Mouse (Mus musculus) telencephalon, adult 2 months (tissue): ENCODE data around the gene Ccdc9.

ENCODE experiments used
- DNase-seq: peaks from one replicate; pipeline ENCODE4 v3.0.0-alpha.2; 2011; ENCODE audit warnings: low read depth, low spot score

Gene Ccdc9

DNA sequence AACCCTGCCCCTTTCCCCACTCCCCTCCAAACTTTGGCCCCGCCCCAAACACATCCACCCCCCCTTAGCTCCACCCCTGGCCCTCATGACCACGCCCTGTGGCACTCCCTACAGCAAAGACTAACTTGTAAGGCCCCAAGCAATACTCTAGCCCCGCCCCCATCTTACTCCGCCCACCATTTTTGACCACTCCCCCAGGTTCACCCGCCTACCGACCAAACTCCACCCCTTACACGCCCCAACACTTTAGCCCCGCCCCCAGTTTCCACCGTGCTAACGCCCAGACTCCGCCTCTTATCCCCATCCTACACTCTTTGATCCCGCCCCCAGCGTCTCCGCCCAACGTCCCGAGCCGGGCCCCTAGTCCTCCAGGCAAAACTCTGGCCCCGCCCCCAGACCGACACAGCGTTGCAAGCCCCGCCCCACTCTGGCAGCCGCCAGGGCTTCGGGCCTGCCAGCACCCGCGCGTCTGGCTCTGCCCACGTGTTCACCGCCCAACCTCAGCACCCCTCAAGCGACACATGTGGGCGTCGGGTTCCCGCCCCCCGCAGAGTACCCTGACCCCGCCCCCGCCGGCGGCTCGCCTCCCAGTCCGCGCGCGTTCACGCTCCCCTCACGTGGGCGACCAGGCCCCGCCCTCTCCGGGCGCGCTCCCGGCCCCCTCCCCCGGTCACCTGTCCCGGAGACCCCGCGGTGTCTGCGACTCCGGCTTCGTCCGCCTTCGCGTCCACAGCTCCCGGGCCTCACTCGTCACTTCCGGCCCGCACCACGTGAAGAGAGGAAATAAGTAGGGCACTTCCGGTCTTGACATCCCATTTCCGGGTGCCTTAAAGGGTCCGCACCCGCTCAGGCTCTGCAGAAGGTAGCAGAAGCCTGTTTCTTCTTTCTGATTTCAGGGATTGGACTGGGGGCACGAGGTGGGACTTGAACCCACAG is at the start of gene Ccdc9:
Gene Ccdc9, minus strand, starts transcription at position 770 of the 936 bp plus-strand sequence.
- peak; percentile 96 for DNase-seq

GRCm38 (mm10) chr7:16329146-16329545 is 42.6 kb upstream of the Ccdc9 start:
- DNase-seq, result no peak

DNA sequence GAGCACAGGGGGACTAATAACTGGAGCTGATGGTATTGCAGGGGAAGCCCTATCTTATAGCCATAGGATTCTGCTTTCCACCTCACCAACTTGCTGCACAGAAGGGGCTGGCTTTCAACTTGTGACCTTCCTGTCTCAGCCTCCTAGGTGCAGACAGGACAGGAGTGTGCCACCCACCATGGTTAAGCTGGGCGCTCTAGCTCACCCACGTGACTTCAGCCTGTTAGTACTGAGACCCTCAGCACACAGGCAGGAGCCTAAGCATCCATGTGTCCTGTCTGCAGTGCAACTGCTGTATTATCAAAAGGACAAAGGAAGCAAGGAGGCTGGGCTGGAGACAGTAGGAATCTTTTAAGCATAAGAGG is 40.0 kb upstream of the Ccdc9 start:
- DNase-seq, result no peak

DNA sequence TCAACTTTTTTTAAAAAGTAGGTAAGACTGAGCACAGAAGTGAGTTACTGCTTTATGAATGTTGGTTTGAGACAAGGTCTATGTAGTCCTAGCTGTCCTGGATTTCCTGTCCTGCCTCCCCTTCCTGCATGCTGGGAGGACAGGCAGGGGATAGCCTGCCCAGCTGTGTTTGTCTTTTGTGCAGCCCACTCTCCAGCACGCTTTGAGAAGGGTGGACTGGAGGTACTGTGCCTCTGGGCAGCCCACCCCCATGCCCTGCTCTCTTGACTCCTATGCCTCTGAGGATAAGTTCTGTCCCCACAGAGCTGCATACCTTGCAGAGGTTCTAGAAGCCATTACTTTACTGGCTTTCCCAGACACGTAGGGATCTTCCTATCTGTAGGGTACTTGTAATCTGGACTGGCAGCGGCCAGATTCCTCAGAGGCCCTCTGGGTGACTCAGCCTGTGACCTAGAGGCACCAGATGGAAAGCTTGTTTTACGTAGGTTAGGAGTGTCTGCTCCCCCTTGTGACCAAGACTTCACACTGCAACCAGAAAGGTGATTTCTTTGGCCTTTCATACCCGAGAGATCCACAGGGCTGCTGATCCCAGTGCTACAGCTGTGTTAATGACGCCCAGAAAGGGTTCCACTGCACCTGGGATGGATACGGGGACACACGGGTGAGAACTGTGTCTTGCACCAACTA is 39.5 kb upstream of the Ccdc9 start:
- peak; percentile 38 for DNase-seq

- DNase-seq, result no peak
These were observed 38.1 kb upstream of the Ccdc9 start for GRCm38 (mm10) chr7:16324661-16325060.

DNA sequence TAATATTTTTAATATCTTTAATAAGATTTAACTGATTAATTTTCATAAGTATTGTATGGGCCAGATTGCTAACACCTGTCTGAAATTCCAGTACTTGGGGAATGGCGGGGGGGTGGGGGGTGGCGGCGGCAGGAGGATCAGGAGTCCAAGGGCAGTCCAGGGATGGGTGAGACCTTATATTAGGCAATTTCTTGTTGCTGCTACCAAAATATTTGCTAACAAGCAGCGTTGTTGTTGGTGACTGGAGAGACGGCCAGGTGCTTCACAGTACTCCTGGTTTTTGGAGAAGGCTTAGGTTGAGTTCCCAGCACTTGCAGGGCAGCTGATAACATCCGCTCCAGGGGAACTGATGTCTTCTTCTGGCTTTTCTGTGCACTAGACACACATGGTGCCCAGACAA is 33.9 kb upstream of the Ccdc9 start:
- no peak for DNase-seq

DNA sequence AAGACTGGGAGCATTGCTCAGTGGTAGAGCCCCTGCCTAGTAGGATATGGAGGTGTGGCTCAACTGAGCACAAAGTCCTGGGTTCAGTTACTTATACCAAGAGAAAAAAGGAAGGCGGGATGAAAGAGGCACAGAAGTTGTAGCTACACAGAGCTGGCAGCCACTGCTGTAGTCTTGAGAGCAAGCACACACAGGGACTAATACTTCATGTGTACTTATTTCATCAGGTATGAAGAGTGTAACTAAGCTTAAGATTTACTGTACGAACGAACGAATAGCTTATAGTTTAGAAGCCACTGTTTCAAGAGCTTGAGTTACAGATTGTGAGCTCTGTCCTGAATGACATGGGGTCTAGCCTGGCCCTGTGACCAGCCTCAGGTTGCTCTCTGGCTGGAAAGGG is 32.6 kb upstream of the Ccdc9 start:
- DNase-seq, result no peak

DNA sequence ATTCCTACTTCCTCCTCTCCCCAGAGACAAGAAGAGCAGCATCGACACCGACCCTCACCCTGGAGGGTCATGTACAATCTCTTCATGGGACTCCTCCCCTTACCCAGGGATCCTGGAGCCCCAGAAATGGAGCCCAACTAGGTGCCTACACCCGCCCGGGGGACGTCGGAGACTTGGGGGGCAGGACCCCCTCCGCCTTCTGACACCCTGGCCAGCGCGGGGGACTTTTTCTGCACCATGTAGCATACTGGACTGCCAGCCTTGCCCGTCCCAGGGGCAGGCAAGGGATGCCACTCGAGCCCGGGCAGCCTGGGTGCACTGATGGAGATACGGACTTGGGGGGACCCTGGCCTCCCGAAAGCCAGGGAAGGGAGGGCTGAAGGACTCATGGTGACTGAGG is 30.5 kb upstream of the Ccdc9 start:
- DNase-seq, result no peak

- DNase-seq, result no peak
These were observed 28.7 kb upstream of the Ccdc9 start for GRCm38 (mm10) chr7:16315222-16315759.

- DNase-seq, result no peak
These were observed 27.7 kb upstream of the Ccdc9 start for GRCm38 (mm10) chr7:16314221-16314775.

DNA sequence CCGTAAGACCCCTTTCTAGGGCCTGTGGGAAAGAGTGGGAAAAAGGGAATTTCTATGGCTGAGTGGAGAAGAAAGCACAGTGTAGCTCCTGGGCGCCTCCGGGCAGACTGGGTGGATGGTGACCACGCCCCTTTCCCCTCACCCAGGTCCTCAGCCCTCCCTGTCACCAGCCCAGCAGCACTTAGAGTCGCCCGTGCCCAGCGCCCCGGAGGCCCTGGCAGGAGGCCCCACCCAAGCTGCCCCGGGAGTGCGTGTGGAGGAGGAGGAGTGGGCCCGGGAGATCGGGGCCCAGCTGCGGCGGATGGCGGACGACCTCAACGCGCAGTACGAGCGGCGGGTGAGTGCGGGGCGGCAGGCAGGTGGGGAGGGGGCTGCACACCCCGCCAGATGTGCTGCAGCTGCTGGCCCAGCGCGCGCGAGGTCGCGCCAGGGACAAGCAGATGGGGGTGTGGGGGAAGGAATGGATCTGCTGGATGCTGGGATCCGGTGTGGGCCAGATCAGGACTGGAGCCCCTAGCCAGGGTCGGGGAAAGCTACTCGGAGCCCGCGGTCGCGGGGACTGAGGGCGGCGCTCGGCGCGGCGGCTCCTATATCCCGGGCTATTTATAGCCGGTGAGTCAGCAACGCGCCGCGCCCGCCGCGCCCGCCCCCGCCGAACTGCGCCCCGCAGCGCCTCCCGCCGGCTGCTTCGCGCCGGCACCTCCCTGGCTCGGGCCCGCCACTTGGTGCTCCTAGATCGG is 27.1 kb upstream of the Ccdc9 start:
- no peak for DNase-seq

DNA sequence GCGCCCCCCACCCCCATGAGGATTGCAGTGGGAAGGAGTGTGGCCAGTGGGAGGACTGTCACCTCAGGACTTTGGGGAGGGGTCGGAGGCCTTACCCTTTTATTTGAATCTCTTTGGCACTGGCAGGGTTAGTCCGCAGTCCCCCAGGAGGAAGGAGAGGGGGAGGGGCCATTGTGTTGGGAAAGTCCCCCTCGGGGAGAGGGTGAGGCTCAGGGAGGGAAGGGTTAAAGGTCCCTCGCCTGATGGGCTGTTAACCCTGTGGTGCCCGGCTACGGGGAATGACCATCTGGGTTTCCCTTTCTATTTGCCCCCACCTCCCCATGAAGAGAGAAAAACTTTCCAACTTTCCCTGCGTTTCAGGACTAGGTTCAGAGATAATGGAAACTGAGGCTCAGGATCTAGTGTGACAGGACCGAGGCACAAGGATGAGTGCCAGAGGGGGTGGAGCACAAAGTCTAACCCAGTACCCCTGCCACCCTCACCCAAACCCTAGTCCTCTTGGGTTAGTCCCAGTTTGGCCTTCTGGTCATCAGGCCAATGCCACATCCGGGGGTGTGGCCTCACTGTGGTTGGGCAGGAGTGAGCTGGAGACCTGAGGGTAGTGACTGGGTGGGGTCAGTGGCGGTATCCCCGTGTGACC is 26.2 kb upstream of the Ccdc9 start:
- DNase-seq, result no peak

- no peak for DNase-seq
These were observed 25.5 kb upstream of the Ccdc9 start for GRCm38 (mm10) chr7:16312011-16312671.

- DNase-seq, result no peak
These were observed 24.9 kb upstream of the Ccdc9 start for GRCm38 (mm10) chr7:16311453-16312004.

- peak; percentile 48 for DNase-seq
These were observed 24.2 kb upstream of the Ccdc9 start for GRCm38 (mm10) chr7:16310521-16311452.

DNA sequence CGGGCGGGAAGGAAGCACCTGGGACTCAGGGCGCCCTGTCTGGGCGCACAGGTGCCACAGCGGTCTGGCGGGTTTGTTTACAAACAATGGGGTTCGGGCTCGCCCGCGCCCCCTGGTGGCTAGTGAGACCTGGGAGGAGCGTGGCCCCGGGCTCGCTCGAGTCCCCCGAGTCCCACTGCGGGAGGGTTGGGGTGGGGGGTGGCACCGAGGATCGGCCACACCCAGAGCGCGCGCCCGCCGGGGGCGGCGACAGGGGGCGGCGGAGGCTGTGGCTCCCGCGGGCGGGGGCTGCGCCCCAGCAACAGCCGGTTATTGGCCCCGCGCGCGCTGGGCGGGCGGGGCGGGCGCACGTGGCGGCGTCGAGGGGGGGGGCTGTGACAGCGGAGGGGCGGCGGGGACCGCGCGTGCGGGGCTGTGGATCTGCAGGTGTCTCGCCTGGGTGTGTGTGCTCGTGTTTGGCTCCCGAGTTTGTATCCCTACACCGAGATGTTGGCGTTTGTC is 23.5 kb upstream of the Ccdc9 start:
- no peak for DNase-seq

DNA sequence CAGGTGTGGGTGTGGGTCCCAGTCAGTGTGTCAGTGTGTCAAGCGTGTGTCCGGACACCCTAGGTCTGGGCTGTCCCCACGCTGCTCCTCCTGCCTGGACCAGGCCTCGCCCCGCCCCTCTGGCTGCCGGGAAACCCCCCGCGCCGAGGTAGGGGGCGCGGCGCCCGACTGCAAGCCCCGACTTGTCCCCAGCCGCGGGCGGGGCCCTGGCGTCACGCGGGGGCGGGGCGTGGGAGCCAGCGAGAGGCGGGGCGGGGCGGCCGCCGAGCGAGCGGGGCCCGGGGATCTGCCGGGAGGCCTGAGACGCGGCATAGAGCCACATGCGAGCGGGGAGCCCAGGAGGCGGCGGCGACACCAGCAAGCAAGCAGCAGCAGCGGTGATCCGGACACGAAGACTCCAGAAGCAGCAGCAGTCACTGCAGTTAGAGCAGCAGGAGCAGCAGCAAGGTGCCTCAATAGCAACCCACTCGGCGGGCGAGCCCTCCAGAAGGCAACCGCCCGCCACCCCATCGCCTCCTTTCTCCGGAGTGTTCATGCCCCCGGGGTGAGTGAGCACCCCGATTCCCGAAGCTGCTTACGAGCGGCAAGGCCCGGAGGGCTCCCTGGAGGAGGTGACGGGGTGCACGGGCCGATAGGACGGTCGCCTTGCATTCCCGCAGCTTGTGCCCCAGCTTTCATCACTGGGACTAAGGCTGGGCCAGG is 22.9 kb upstream of the Ccdc9 start:
- DNase-seq, result no peak

- DNase-seq, result no peak
These were observed 22.1 kb upstream of the Ccdc9 start for GRCm38 (mm10) chr7:16308555-16309317.
